Mouse (Mus musculus) v-Abl transformed pro-B cells (cell line): Measurements from ENCODE around the gene Gnaq.
"Not testable (repeated sequence)": the region's sequence is repeated elsewhere in the genome, so short reads cannot be mapped to it uniquely, and the experiment has no call there.

Experiments used
- in situ Hi-C, 2 experiments: fragments of 400-800 bp; cut with MboI; formaldehyde crosslinking; loops; one replicate each; pipeline ENCODE4 v1.15.1; 2025; ENCODE audit not compliant: unreplicated experiment in 2 of 2

The Gnaq gene

DNA sequence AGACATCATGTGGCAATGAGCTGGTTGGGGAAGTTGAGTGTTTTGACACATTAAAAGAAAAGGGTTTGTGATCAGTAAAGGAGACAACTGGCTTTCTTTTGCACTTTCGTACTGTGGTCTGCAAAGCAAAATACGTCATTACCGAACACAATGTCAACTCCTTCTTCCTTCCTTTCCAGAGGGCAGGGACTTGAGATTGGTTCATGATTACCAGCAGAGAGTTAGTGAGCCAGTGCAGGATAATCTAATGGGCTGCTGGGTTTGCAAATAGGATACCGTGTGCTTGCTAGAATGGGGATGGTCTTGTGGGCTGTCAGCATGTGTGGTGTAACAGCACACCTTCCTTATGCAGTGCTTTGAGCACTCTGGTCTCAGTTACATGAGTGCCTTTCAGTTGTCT lies 8.1 kb downstream of the Gnaq start:
- in situ Hi-C loops = no loop called here

DNA sequence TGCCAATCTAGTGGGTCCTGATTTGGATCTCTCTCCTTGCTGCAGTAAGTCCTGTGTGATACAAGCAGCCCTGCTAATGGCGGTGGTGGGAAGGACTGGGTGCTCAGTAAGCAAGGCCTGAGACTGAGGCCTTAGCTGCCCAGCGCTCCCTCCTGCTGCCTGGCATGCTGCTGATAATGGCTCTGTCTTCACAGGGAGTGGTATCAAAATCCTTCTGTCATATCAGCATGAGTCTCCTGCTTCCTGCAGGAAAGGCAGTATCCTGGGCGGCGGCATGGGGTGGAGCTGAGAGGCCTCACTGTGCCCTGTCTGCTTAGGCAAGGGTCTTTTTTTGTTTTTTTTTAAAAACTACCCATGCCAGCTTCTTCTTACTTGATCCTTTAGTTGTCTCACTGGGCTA lies 9.2 kb downstream of the Gnaq start:
- in situ Hi-C loops = no loop called here

DNA sequence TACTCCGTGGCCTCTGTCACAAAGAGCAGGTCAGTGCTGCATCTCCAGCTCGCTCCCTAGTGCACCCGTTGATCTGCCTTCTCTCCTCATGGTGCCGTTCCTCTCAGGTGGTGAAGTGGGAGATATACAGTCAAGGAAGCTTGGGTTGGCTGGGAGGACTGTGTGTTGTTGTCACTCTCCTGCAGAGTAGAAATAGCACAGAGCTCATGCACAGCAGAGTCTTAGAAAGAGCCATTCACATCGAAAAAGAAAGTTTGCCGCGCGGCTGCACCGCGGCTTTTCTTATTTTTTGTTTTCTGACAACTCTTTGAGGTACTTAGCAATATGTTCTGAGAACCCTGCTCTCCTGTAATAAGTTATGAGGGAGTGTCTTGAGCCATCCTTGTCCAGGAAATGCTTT lies 10.4 kb downstream of the Gnaq start:
- in situ Hi-C loops = no loop called here

DNA sequence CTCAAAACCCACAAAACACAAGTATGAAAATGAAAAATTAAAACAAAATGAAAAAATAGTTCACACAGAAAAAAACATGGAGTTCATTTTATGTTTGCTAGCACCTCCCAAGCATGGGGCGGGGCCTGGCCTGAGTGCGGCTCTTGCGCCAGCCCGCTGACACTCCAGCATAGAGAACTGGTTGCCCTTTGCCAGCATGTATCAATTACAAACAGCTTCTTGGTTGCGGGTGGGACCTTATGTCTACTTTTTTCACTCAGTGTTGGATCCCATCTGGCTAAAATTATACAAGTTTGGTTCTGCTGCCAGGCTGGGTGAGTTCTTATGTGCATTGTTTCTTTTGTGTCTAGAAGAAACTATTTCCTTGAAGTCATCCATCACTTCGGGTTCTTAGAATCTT lies 14.8 kb downstream of the Gnaq start:
- in situ Hi-C loops = no loop called here

DNA sequence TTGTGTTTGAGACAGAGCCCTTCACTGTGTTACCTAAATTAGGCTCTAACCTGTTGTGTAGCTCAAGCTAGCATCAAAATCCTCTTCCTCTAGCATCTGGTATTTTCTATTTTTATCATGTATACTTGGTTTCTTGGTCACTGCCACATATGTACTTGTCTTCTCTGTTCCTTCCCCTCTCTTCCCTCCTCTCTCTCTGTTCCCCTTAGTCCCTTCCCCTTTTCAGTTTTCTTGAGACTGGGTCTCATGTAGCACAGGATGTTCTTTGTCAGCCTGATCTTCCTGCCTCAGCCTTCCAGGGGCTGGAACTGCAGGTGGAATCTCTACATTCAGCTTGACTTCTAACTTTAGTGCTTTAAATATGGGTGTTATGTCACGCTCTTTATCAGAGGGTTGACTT lies 16.5 kb downstream of the Gnaq start:
- in situ Hi-C loops = no loop called here

DNA sequence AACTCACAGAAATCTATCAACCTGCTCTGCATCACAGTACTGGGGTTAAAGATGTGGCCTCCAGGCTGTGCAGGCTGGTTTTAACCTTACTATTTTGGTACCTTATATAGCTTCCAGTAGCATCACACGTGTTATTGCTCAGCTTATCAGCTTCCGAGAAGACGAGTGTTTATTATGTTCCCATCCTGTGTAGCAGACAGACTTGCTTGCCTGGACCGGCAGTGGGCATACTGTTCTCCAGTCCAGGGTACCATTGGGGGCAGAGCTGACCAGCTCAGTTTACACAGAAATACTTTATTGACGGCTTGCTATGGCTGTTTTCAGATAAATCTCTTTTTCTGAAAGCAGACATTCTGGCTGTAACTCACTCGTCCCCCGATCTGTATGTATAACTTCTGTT lies 17.7 kb downstream of the Gnaq start:
- in situ Hi-C loops = no loop called here

DNA sequence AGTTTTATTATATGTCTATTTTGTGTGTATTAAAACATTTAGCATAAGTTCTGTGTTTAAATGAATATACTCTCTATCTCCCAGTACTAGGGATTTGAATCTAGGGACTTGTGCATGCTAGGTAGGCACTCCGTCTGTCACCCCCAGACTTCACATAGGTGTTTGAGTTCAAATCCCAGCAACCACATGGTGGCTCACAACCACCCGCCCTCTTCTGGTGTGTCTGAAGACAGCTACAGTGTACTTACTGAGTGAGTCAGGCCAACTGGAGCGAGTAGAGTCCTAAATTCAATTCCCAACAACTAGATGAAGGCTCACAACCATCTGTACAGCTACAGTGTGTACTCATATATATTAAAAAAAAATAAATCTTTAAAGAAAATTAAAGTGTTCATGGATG lies 21.2 kb downstream of the Gnaq start:
- in situ Hi-C loops = no loop called here

DNA sequence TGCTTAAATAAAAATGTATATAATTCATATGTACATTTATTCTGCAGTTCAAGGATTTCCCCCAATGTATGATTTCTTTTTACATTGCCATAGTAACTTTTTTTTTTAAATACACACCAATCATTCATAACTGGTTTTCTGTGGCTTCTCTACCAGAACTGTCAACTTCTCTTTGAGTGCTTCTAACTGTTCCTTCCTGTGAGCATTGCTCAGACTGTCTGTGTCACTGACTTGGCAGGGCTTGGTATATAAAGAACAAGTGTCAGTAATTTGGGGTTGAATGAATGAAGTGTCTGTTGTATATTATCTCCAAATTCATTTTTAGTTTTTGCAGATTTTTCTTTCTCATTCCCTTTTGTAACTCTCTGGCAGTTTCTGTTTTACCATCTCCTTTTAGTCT lies 21.8 kb downstream of the Gnaq start:
- in situ Hi-C loops = no loop called here

DNA sequence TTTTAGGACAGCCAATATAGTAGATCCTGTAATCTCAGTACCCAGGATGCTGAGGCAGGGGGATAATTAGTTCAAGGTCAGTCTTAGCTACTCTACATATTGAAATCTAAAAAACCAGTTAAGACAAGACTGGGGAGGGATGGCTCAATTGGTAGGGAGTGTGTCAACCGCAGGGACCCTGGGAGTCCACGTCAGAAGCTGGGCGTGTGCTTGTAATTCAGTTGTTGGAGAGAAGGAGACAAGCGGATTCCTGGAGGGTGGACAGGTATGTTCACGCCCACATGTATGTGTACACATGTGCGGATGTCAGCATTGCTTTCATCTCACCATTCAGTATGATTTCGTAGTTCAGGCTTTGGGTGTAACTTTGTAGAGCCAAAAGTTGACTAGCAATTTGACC lies 24.5 kb downstream of the Gnaq start:
- in situ Hi-C loops = no loop called here

DNA sequence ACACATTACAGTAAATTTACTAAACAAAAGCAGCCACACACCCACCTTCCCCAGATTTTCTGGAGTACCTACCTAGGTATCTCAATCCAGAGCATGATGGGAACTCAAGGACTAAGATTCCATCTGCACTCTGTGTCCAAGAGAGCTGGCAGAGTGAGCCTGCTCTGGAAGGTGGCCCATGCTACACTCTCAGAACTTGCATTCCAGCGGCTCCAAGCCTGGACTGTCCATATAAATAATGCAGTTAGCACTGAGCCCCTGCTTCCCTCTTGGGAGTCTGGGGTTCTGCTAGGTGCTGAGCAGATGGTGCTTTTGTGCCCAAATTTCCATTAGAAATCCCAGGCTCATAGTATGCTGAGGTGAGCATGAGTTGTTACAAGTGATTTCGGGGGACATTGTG lies 28.1 kb downstream of the Gnaq start:
- in situ Hi-C loops = no loop called here

DNA sequence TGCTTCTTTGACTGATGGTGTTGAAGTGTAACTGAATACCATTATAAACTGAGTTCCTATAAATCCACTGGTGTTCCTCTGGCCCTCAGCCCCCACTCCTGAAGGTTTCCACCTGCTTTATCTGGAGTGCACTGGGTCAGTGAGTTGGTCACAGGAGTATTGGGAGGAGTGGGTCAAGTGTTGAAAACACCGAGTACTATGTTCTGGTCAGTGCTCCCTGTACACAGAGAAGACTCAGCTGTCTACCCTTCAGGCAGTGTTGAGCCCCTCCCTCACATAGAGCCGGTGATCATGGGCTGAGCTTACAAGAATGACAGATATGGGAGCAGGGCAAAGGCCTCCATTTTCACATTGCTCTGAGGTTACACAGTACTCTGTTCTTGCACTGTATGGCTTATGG lies 28.6 kb downstream of the Gnaq start:
- in situ Hi-C loops = no loop called here

DNA sequence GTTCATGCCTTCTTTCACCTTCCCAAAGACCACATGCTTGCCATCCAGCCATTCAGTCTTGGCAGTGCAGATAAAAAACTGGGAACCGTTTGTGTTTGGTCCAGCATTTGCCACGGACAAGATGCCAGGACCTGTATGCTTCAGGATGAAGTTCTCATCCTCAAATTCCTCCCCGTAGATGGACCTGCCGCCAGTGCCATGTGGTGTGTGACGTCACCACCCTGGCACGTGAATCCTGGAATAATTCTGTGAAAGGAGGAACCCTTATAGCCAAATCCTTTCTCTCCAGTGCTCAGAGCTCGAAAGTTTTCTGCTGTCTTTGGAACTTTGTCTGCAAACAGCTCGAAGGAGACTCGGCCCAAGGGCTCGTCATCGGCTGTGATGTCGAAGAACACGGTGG lies 31.8 kb downstream of the Gnaq start:
- in situ Hi-C loops = not testable (repeated sequence)

DNA sequence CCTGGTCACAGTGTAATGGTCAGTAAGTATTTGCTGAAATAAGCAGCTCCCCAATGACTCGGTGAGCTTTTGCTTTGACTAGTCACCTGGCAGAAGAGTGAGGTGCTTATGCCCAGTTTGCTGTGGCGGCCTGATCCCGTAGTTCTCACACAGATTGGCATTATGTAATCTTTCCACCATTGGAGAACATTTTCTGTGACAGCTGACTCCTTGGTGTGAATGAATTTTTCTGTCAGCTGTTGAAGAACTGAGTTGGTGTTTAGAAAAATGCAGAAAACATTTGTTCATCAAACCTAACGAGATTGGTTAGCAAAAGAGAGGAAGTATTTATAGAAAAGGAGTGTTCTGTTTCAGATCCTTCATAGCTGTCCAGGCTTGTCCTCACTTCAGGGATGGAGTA lies 34.6 kb downstream of the Gnaq start:
- in situ Hi-C loops = no loop called here

DNA sequence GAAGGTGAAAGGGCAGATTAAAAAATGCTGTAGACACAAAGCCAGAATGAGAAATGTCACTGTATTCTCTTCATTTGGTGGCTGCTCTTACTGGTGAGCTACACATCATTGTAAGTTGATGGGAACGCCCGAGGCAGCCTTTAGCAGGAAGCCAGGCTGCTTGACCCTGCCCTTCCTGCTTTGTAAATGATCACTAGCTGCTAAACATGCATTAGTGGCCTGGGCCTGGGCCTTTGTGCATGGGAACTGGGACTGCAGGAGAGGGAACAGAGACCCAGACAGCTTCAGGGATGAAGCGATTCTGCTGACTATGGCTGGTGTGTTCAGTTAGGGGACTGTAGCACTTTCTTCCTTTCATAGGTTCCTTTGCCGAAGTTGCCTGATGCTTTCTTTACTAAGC lies 35.6 kb downstream of the Gnaq start:
- in situ Hi-C loops = no loop called here

DNA sequence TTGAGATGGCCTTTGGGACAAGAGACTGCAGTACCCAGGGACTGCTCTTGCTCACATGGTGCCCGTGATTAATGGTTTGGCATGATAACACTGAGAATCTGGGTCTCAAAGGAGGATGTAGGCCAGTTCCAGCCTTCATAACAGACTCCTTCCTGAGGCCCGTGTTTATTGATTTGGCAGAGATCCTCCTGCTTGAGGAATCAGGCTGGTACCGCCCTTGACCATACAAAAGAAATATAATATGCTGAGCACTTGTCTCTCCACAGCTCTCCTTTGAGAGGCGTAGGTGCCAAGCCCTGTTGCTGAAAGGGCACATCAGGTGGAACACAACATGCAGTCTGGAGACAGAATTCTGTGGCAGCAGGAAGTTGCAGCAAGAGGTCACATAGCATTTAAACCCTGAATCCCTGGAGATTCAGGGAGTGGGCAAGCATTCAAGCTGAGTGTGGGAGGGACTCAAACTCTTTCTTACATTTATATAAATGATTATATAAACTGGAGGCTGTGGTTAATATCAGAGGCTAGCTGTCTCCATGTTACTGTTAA lies 36.1 kb downstream of the Gnaq start:
- in situ Hi-C loops = no loop called here

DNA sequence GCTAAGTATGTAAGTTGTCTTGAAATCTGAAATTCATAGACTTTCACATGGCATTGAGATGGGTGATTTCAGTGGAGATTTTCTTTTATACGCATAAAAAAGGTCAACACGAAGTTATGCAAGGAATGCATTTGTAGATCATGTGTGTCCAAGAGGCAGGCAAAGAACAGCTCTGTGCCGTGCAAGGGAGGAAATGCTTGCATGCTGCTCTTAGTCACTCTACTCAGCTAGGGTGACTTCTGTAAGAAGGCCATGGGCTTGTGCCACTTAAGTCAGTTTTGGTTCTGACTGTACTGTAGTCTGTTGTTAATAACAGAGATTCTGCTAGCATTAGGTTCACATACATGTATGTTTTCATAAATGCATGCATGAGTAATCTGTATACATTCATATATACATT lies 38.1 kb downstream of the Gnaq start:
- in situ Hi-C loops = no loop called here

DNA sequence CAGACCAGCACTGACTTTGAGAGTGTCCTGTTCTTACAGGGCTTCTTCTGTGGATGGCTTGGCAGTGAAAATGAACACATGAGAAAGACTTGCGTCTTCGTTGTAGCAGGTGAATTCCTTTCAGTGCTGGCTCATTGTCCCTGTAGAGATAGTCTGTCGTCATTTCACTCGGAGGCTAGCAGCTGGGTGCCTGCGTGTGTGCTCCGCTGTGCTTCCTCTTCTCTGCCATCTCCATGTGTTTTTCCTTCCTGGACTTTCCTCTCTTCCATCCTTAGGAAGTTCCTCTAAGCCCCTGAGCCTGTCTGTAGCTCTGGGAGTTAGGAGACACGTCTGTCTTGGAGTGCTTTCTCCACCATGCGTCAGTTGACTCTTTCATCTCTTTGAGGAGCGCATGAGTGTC lies 41.1 kb downstream of the Gnaq start:
- in situ Hi-C loops = no loop called here

DNA sequence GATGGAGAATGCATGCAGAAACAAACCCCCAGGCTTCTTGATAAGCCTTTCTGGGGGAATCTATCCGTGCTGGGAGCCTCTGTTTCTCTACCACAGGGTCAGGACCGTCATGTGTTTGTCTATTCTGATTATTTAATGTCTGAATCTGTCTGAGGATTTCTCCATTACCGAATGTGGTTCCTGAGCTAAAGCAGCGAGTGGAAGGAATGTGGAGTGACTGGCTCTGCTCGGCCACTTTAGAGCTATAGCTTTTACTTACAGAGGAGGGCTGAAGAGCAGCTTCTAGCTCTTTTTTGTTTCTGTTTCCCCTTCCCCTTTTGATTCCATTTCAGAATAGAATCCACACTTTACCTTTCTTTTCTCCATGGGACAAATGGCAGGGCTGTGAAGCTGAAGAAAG lies 43.8 kb downstream of the Gnaq start:
- in situ Hi-C loops = no loop called here

DNA sequence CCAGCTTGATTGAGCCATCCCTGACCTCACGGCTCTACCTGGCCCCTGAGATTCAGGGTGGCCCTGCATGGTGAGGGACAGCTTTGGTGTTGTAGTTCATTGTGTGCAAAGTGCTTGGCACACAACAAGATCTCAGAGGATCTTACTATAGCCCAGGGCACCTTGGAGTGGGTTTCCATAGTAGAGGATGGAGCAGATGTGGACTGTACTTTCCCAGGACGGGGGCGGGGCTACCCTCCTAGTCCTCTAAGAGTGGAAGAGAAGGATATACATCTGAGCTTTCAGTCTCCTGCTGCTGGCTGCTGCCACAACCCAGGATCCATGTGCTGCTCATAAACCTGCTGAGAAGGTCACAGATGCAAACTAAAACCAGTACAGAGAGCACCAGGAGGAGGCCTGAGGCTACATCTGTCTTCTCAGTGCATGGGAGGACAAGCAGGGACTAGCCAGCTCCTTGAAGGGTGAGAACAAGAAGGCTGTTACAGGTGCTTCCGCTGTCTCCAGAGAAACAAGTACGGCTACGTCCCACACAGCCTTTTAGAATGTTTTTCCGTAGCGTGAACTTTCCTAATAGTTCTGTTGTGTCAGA lies 44.6 kb downstream of the Gnaq start:
- in situ Hi-C loops = no loop called here

DNA sequence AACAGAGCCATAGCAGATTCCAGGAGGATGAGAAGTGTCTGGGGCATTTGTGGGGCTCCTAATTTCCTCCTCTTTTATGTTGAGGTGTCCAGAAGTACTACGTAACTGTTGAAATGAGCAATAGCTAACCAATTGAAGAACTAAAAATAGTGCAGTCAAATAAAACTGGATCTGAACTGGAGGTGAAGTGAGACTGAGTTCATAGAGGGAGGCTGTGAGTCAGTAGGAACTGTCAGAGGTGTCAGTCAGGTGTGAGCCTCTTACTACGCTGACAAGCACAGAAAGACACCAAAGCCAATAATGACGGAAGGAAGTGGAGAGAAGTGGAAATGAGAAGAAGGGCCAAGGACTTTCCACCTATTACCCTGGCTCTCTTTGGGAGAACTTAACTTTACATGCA lies 48.6 kb downstream of the Gnaq start:
- in situ Hi-C loops = no loop called here

DNA sequence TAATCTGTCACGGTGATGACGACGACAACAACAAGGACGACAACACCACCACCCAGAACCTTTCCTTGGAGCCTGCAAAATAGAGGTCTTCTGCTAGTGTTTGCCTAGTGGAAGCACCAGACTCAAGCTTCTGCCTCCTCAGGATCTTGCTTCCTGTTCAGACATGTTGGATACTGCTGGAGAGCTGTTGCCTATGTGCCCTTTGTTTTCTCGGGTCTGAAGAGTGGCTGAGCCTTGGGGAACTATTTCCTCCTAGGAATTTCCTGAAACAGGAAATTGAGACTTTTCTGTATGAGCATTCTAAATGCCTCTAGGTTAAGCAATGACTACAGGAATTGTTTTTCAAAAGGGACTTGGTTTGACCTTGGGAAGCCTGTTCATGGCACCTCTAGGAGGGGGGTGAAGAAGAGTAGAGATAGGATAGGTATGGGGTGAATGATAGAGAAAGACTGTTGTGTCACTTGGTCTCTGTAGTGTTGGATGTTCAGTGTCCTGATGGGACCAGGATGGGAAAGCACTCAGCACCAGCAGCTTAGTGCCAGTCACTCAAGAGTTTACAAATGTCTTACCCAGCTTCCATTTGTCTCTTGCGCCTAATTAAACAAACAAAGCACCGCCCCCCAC lies 49.3 kb downstream of the Gnaq start:
- in situ Hi-C loops = no loop called here

DNA sequence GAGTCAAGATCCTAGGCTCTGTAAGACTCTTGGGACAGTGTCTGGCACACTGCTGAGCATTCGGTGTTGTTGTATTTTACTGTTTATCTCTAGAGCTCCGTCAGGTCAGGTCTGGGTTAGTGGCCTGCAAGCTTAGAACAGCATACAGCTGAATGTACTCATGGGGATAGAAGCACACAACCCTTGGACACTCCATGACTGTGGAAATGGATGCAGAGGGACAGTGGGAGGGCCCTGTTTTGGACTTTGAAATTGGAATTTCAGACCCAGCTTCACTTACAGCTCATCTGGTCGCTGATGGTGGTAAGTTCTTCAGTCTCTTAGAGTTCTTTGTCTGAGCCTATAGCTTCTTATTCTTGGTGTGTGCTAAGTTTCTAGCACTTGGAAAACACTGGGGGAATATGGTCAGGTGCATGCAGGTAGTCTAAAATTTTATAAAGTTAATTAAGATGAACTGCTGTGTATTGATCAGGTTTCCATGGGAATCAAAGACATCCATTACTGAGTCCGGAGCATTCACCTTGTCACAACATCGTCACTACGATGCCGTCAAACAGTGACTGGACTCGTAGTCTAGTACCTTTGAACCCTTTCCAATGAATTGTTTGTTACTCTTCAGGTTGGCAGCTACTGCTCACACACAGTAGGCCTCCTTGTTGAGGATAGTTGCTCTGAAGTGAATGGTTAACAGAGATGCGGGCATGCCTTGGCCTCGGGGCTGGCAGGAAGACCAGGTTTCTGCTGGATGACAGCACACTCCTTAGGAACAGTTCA lies 51.1 kb downstream of the Gnaq start:
- in situ Hi-C loops = no loop called here
